Mouse (Mus musculus): ENCODE measurements around the gene Arl5c. TPM values are rescaled to one million over a fixed set of nuclear protein-coding genes. Genes with fewer than 3 reads are reported as not detected.

Gene Arl5c
- polyA plus RNA-seq, 1 experiment, result 2.1 TPM

DNA sequence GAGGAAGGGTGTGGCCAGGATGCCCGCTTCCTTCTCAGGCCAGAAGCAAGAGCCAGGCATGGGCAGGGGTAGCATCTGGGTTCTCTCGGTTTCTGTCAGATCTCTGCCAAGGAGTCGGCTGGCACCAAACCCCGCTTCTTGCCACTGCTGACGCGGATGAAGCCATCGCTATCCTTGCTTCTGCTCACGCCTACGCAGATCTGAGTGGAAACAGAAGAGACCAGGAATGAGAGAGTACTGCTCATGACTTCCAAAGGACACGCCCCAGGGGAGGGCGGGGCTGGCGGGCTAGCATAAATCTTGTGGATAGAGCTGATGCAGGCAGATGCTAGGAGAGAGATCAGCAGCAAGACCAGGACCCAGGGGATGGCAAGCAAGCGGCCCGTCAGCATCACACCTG, 41.9 kb upstream of the Arl5c start:
- TF ChIP-seq POLR2AphosphoS2 (IDR thresholded peaks at IDR 0.05; ENCODE audit: insufficient read length, low read depth) (no peak), TCF12 (IDR thresholded peaks at IDR 0.05; ENCODE audit: insufficient read depth, poor library complexity, severe bottlenecking) (no peak), MAX (IDR thresholded peaks at IDR 0.05; ENCODE audit: low read depth) (no peak), USF1 (IDR thresholded peaks at IDR 0.05; ENCODE audit: low read depth) (no peak), SRF (IDR thresholded peaks at IDR 0.05; ENCODE audit: control insufficient read depth, insufficient read length, low read depth) (no peak), TCF3 (IDR thresholded peaks at IDR 0.05; ENCODE audit: insufficient read length, low read depth) (no peak), MYOD1 (IDR thresholded peaks at IDR 0.05; ENCODE audit: control insufficient read depth in 1 of 3, insufficient read length in 2 of 3, low read depth in 2 of 3) (no peak), CEBPB (IDR thresholded peaks at IDR 0.05; ENCODE audit: insufficient read depth, poor library complexity, severe bottlenecking) (no peak), MYOG (IDR thresholded peaks at IDR 0.05; ENCODE audit: control insufficient read depth in 1 of 3, insufficient read depth in 1 of 3, insufficient read length in 2 of 3, low read depth in 2 of 3) (no peak), POLR2A (IDR thresholded peaks at IDR 0.05; ENCODE audit: insufficient read length, low read depth) (no peak), REST (IDR thresholded peaks at IDR 0.05; ENCODE audit: insufficient read depth, insufficient read length) (no peak), E2F4 (IDR thresholded peaks at IDR 0.05; ENCODE audit: insufficient read depth) (no peak)
- H3K4me3 ChIP-seq, result no peak overlapping the region
- peaks cover 5% of the 10 kb centered on the region for H3K36me3 ChIP-seq (ENCODE audit: control insufficient read depth, insufficient read depth)
- H3K27me3 ChIP-seq (ENCODE audit: control insufficient read depth, insufficient read depth, insufficient read length), result no peaks in the 10 kb centered on the region
- H3ac ChIP-seq (ENCODE audit: control insufficient read depth, insufficient read length), result no peak overlapping the region
- no peaks in the 10 kb centered on the region for H3K79me2 ChIP-seq (ENCODE audit: control insufficient read depth, insufficient read depth)
- peak overlapping the region; percentile 53 for H3K4me2 ChIP-seq (ENCODE audit: low read depth)

DNA sequence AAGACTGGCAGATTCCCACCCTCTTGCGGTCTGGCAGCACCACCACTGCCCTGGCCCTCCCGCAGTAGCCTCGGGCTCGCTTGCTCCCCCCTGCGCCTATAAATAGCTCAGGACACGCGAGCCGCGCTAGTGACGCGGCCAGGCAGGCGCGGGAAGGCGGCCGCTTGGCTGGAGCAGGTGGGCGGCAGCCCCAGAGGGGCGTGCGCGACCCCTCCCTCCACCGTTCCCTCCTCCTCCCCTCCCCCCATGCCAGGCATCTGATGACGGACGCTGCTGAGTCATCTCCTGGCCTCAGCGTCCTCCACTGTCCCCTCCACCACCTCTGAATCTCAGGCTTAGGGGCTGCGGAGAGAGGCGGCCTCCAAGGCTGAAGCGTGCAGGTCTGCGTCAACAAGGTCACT, 40.0 kb upstream of the Arl5c start:
- peak overlapping the region; percentile 79 for H3K4me2 ChIP-seq (ENCODE audit: low read depth)
- H3K27me3 ChIP-seq (ENCODE audit: control insufficient read depth, insufficient read depth, insufficient read length), result no peaks in the 10 kb centered on the region
- TF ChIP-seq TCF12 (IDR thresholded peaks at IDR 0.05; ENCODE audit: insufficient read depth, poor library complexity, severe bottlenecking) (no peak), CEBPB (IDR thresholded peaks at IDR 0.05; ENCODE audit: insufficient read depth, poor library complexity, severe bottlenecking) (no peak), E2F4 (IDR thresholded peaks at IDR 0.05; ENCODE audit: insufficient read depth) (no peak), SRF (IDR thresholded peaks at IDR 0.05; ENCODE audit: control insufficient read depth, insufficient read length, low read depth) (no peak), REST (IDR thresholded peaks at IDR 0.05; ENCODE audit: insufficient read depth, insufficient read length) (no peak), POLR2AphosphoS2 (IDR thresholded peaks at IDR 0.05; ENCODE audit: insufficient read length, low read depth) (peak; percentile 79), POLR2A (IDR thresholded peaks at IDR 0.05; ENCODE audit: insufficient read length, low read depth) (no peak), MYOG (IDR thresholded peaks at IDR 0.05; ENCODE audit: control insufficient read depth in 1 of 3, insufficient read depth in 1 of 3, insufficient read length in 2 of 3, low read depth in 2 of 3) (peak in 2 of 3 experiments; percentile 6 to 73), MAX (IDR thresholded peaks at IDR 0.05; ENCODE audit: low read depth) (no peak), TCF3 (IDR thresholded peaks at IDR 0.05; ENCODE audit: insufficient read length, low read depth) (no peak), USF1 (IDR thresholded peaks at IDR 0.05; ENCODE audit: low read depth) (no peak), MYOD1 (IDR thresholded peaks at IDR 0.05; ENCODE audit: control insufficient read depth in 1 of 3, insufficient read length in 2 of 3, low read depth in 2 of 3) (peak in 2 of 3 experiments; percentile 36 to 76)
- no peaks in the 10 kb centered on the region for H3K79me2 ChIP-seq (ENCODE audit: control insufficient read depth, insufficient read depth)
- peaks cover 6% of the 10 kb centered on the region for H3K36me3 ChIP-seq (ENCODE audit: control insufficient read depth, insufficient read depth)
- no peak overlapping the region for H3K4me3 ChIP-seq
- H3ac ChIP-seq (ENCODE audit: control insufficient read depth, insufficient read length), result no peak overlapping the region

DNA sequence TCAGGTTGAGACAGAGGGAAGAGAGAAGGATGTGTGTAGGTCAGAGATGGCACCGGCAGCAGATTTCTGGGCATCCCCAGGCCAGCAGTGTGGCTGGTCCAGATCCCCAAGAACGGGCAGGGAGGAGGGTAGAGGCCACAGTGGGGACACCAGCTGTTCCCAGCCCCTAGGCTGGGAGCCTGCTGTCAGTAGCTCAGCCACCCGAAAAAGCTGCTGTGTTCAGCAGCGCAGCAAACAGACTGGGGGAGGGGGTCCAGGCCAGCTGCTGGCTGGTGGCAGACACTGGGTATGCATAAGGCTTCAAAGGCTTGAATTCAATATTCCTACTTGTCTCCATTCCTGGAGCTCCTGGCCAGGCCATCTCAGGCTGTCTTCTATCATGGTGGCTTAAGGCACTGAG, 38.9 kb upstream of the Arl5c start:
- Histone ChIP-seq H3K27me3 (ENCODE audit: control insufficient read depth, insufficient read depth, insufficient read length) (no peaks in the 10 kb centered on the region), H3K4me2 (ENCODE audit: low read depth) (peak overlapping the region; percentile 15), H3ac (ENCODE audit: control insufficient read depth, insufficient read length) (no peak overlapping the region), H3K79me2 (ENCODE audit: control insufficient read depth, insufficient read depth) (no peaks in the 10 kb centered on the region), H3K4me3 (no peak overlapping the region), H3K36me3 (ENCODE audit: control insufficient read depth, insufficient read depth) (peaks cover 12% of the 10 kb centered on the region)
- TF ChIP-seq SRF (IDR thresholded peaks at IDR 0.05; ENCODE audit: control insufficient read depth, insufficient read length, low read depth) (no peak), TCF3 (IDR thresholded peaks at IDR 0.05; ENCODE audit: insufficient read length, low read depth) (no peak), E2F4 (IDR thresholded peaks at IDR 0.05; ENCODE audit: insufficient read depth) (no peak), USF1 (IDR thresholded peaks at IDR 0.05; ENCODE audit: low read depth) (no peak), POLR2A (IDR thresholded peaks at IDR 0.05; ENCODE audit: insufficient read length, low read depth) (no peak), CEBPB (IDR thresholded peaks at IDR 0.05; ENCODE audit: insufficient read depth, poor library complexity, severe bottlenecking) (no peak), POLR2AphosphoS2 (IDR thresholded peaks at IDR 0.05; ENCODE audit: insufficient read length, low read depth) (no peak), TCF12 (IDR thresholded peaks at IDR 0.05; ENCODE audit: insufficient read depth, poor library complexity, severe bottlenecking) (no peak), MYOG (IDR thresholded peaks at IDR 0.05; ENCODE audit: control insufficient read depth in 1 of 3, insufficient read depth in 1 of 3, insufficient read length in 2 of 3, low read depth in 2 of 3) (peak; percentile 39 to 81 (median 59)), REST (IDR thresholded peaks at IDR 0.05; ENCODE audit: insufficient read depth, insufficient read length) (no peak), MAX (IDR thresholded peaks at IDR 0.05; ENCODE audit: low read depth) (no peak), MYOD1 (IDR thresholded peaks at IDR 0.05; ENCODE audit: control insufficient read depth in 1 of 3, insufficient read length in 2 of 3, low read depth in 2 of 3) (peak in 2 of 3 experiments; percentile 29 to 73)

DNA sequence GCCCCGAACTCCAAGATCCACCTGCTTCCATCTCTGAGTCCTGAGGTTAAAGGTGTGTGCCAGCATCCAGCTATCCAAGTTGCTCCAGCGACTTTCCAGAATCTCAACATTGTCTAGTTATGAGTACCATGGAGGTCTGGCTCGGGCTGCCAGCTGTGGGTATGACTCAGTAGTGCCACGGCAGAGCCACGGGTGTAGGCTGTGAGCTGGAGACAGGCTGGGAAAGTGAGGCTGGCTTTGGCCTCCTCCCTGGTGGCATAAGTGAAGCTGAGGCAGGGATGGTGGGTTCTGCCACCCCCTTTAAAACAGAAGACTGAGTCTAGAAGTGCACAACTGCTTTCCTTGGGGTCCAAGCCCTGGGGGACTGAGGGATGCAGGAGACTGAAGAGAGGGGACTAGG, 38.1 kb upstream of the Arl5c start:
- no peaks in the 10 kb centered on the region for H3K79me2 ChIP-seq (ENCODE audit: control insufficient read depth, insufficient read depth)
- no peak overlapping the region for H3K4me3 ChIP-seq
- no peak for TF ChIP-seq MYOG (IDR thresholded peaks at IDR 0.05; ENCODE audit: control insufficient read depth in 1 of 3, insufficient read depth in 1 of 3, insufficient read length in 2 of 3, low read depth in 2 of 3)
- TF ChIP-seq MYOD1 (IDR thresholded peaks at IDR 0.05; ENCODE audit: control insufficient read depth in 1 of 3, insufficient read length in 2 of 3, low read depth in 2 of 3), result peak in 1 of 3 experiments; percentile 49
- TF ChIP-seq CEBPB (IDR thresholded peaks at IDR 0.05; ENCODE audit: insufficient read depth, poor library complexity, severe bottlenecking), result no peak
- TF ChIP-seq E2F4 (IDR thresholded peaks at IDR 0.05; ENCODE audit: insufficient read depth), result no peak
- no peak overlapping the region for H3ac ChIP-seq (ENCODE audit: control insufficient read depth, insufficient read length)
- peaks cover 20% of the 10 kb centered on the region for H3K36me3 ChIP-seq (ENCODE audit: control insufficient read depth, insufficient read depth)
- H3K4me2 ChIP-seq (ENCODE audit: low read depth), result peak overlapping the region; percentile 15
- H3K27me3 ChIP-seq (ENCODE audit: control insufficient read depth, insufficient read depth, insufficient read length), result no peaks in the 10 kb centered on the region

DNA sequence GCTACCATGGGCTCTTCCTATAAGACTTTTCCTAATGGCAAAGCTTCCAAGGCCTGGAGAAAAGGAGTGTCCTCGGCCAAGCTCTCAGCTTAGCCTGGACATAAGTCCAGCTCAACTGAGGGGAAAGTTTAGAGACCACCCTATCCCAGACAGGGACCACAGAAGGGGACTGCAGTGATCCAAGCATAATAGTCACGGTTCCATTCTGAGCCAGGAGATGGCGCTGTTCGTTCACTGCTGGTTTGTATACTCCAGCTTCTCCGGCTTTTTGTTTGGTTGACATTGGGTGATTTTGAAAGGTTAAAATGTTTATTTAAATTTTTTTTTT, 35.4 kb upstream of the Arl5c start:
- Histone ChIP-seq H3K79me2 (ENCODE audit: control insufficient read depth, insufficient read depth) (peaks cover 21% of the 10 kb centered on the region), H3ac (ENCODE audit: control insufficient read depth, insufficient read length) (no peak overlapping the region), H3K36me3 (ENCODE audit: control insufficient read depth, insufficient read depth) (peaks cover 33% of the 10 kb centered on the region), H3K4me2 (ENCODE audit: low read depth) (no peak overlapping the region), H3K27me3 (ENCODE audit: control insufficient read depth, insufficient read depth, insufficient read length) (no peaks in the 10 kb centered on the region), H3K4me3 (no peak overlapping the region)
- no peak for TF ChIP-seq MYOG (IDR thresholded peaks at IDR 0.05; ENCODE audit: control insufficient read depth in 1 of 3, insufficient read depth in 1 of 3, insufficient read length in 2 of 3, low read depth in 2 of 3)
- no peak for TF ChIP-seq MAX (IDR thresholded peaks at IDR 0.05; ENCODE audit: low read depth)
- TF ChIP-seq USF1 (IDR thresholded peaks at IDR 0.05; ENCODE audit: low read depth), result no peak
- peak; percentile 51 for TF ChIP-seq POLR2A (IDR thresholded peaks at IDR 0.05; ENCODE audit: insufficient read length, low read depth)
- TF ChIP-seq TCF3 (IDR thresholded peaks at IDR 0.05; ENCODE audit: insufficient read length, low read depth), result no peak
- no peak for TF ChIP-seq CEBPB (IDR thresholded peaks at IDR 0.05; ENCODE audit: insufficient read depth, poor library complexity, severe bottlenecking)
- no peak for TF ChIP-seq MYOD1 (IDR thresholded peaks at IDR 0.05; ENCODE audit: control insufficient read depth in 1 of 3, insufficient read length in 2 of 3, low read depth in 2 of 3)
- peak; percentile 85 for TF ChIP-seq POLR2AphosphoS2 (IDR thresholded peaks at IDR 0.05; ENCODE audit: insufficient read length, low read depth)
- TF ChIP-seq SRF (IDR thresholded peaks at IDR 0.05; ENCODE audit: control insufficient read depth, insufficient read length, low read depth), result no peak
- TF ChIP-seq REST (IDR thresholded peaks at IDR 0.05; ENCODE audit: insufficient read depth, insufficient read length), result no peak

All from myocyte (in vitro differentiated cells).